Mouse (Mus musculus): ENCODE results near the gene Adcy2. TPM values are rescaled to one million over a fixed set of nuclear protein-coding genes. Genes with fewer than 3 reads are reported as not detected.

The Adcy2 gene
- polyA plus RNA-seq, 1 experiment from 2014 or later = 4.8 TPM

DNA sequence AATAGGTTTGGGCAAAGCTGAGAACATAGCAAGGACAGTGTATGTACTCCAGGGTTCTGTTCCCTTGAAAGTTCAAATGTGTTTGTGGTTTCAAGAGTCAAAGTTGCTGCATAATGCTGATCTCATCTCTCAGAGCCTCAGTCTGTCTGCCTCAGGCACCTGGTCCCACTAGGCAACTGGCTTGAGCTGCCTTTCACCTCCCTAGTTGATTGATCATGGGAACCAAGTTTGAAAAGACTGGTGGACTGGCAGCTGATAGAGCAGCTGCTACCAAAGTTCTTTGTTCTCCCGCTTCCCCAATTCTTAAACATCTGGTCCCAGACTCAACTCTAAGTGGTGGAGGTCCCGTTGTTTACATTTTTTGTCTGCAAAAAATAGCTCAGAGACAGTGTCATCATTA is 56.6 kb downstream of the Adcy2 start:
- no peak overlapping the region for H3K4me3 ChIP-seq (replicated peaks)
- 58% methylated on average over 2 of the region's 2 CpGs for WGBS
- H3K4me1 ChIP-seq (replicated peaks) = no peaks in the 10 kb centered on the region
- no peak; the same call in 1 of the 2 replicates for ATAC-seq
- no peak overlapping the region for H3K9ac ChIP-seq
- no peak overlapping the region for H3K4me2 ChIP-seq (replicated peaks)
- no peaks in the 10 kb centered on the region for H3K9me3 ChIP-seq
- no peak overlapping the region for H3K27ac ChIP-seq
- no peaks in the 10 kb centered on the region for H3K36me3 ChIP-seq
- H3K27me3 ChIP-seq (replicated peaks) = no peaks in the 10 kb centered on the region

DNA sequence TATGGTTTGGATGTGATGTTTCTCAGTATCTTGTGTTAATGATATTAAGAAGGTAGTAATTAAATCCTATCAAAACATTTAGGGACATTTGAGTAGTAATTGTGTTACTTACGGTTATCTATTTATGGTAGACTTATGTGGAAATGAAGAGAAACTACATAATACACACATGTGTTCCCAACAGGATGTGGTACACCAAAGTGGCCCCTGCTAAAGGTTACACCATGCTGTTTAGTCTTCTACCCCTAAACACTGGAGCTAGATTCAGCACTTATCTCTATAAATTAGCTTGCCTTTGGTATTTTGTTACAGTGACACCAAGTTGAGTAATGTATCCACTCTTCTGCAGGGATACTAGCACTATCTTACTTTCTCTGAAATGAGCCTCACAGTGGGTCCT is 57.9 kb downstream of the Adcy2 start:
- WGBS = 87% methylated on average over 1 of the region's 1 CpGs
- ATAC-seq = no peak
- no peak overlapping the region for H3K4me2 ChIP-seq (replicated peaks)
- H3K9me3 ChIP-seq = no peaks in the 10 kb centered on the region
- H3K27me3 ChIP-seq (replicated peaks) = no peaks in the 10 kb centered on the region
- H3K9ac ChIP-seq = no peak overlapping the region
- no peak overlapping the region for H3K27ac ChIP-seq
- H3K36me3 ChIP-seq = no peaks in the 10 kb centered on the region
- H3K4me1 ChIP-seq (replicated peaks) = no peaks in the 10 kb centered on the region
- no peak overlapping the region for H3K4me3 ChIP-seq (replicated peaks)

DNA sequence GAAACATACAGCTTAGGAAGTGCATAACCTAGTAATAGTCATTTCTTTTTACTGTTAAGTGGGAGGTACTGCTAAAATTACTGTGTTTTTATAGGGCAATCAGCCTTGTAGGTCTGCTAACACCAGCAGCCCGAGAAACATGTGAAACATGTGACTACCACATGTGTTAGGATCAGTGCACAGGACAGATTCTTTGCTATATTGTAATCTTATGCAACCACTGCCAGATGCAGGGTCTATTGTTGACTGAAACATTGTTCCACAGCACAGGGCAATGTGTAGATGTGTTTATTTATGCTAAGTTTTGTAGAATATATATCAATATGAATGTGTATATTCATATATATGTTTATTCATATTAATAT is 67.1 kb downstream of the Adcy2 start:
- H3K9me3 ChIP-seq = no peaks in the 10 kb centered on the region
- no peaks in the 10 kb centered on the region for H3K27me3 ChIP-seq (replicated peaks)
- H3K36me3 ChIP-seq = no peaks in the 10 kb centered on the region
- H3K4me2 ChIP-seq (replicated peaks) = no peak overlapping the region
- no peak overlapping the region for H3K4me3 ChIP-seq (replicated peaks)
- ATAC-seq = no peak
- 47% methylated on average over 1 of the region's 1 CpGs for WGBS
- H3K4me1 ChIP-seq (replicated peaks) = no peaks in the 10 kb centered on the region
- H3K27ac ChIP-seq = no peak overlapping the region
- H3K9ac ChIP-seq = no peak overlapping the region

DNA sequence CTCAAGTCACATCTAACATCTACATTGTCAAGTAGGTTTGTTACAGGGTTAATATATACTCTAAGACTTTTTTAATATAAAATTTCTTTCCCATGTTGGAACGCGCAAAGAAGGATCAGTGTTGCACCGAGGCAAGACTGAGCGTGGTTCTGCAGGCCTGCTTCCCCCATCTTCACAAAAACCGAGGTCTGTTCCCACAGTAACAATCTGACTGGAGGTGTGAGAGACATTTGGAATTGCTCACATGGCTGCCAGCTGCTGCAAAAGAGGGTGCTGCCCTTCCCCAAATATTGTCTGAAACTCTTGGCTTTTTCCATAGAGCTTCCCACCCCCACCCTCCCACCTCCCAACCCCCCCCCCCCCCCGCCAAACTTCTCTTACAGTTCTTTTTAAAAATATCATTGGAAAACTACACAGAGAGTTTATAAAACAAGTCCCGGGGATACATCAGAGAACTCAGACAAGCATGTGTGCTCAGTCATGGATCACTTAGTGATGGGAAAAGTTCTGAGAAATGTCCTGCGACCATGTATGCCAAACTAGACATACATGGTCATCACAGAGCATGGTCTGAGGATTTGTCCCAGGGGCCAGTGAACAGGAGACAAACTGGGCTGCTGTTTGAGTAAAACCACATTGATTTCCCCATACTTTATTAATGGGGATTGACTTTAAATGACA is 67.6 kb downstream of the Adcy2 start:
- no peaks in the 10 kb centered on the region for H3K4me1 ChIP-seq (replicated peaks)
- ATAC-seq = no peak
- no peak overlapping the region for H3K9ac ChIP-seq
- H3K4me2 ChIP-seq (replicated peaks) = no peak overlapping the region
- no peak overlapping the region for H3K4me3 ChIP-seq (replicated peaks)
- WGBS = 69% methylated on average over 8 of the region's 8 CpGs
- no peaks in the 10 kb centered on the region for H3K36me3 ChIP-seq
- H3K27ac ChIP-seq = no peak overlapping the region
- no peaks in the 10 kb centered on the region for H3K27me3 ChIP-seq (replicated peaks)
- no peaks in the 10 kb centered on the region for H3K9me3 ChIP-seq

DNA sequence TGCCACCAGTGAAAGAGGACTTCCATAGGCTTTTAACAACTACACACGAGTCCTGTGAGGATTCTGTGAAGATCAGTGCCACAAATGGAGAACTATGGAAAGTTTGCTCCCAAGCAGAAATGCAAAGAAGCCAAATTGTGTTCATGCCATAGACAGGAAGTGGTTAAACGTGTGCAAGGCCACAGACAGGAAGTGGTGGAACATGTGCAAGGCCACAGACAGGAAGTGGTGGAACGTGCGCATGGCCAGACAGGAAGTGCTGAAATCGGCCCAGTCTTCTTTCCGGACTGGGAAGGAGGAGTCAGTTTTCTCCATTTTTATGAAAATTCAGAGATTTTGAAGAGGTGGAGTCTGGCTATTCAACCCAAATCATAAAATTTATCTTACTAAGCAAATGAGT is 70.9 kb downstream of the Adcy2 start:
- no peak overlapping the region for H3K9ac ChIP-seq
- H3K4me1 ChIP-seq (replicated peaks) = no peaks in the 10 kb centered on the region
- no peak overlapping the region for H3K4me3 ChIP-seq (replicated peaks)
- H3K36me3 ChIP-seq = no peaks in the 10 kb centered on the region
- ATAC-seq = no peak
- no peaks in the 10 kb centered on the region for H3K9me3 ChIP-seq
- H3K27ac ChIP-seq = no peak overlapping the region
- WGBS = 65% methylated on average over 6 of the region's 6 CpGs
- no peak overlapping the region for H3K4me2 ChIP-seq (replicated peaks)
- H3K27me3 ChIP-seq (replicated peaks) = no peaks in the 10 kb centered on the region

DNA sequence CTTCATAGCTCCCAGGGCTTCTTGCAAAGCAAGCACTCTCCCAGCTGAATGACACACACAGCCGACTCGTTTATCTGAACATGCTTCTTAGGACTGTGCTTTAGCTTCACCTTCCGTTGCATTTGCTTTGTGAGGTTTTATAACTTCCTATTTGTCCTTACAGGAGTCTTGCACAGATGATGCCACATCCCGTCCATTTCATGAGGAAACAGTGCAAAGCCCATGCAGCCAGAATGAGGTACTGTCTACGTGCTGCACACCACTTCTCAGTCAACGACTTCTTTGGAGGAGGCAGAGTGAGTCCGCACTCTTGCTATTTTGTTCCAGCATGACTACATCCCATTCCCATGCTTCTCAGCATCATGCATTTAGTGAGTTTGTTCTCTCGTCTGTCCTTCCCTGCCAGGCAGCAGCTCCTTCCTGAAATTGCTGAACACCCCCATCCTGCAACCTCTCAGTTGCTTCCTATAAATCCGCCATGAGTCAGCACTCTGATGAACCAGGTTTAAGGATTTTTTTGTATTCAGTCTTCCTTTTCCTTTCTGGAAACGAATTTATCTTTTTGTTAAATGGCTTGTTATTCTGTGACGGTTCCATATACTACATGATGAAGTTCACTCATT is 85.6 kb downstream of the Adcy2 start:
- no peak overlapping the region for H3K4me2 ChIP-seq (replicated peaks)
- 79% methylated on average over 11 of the region's 11 CpGs for WGBS
- no peak for ATAC-seq
- H3K4me3 ChIP-seq (replicated peaks) = no peak overlapping the region
- H3K9me3 ChIP-seq = no peaks in the 10 kb centered on the region
- no peaks in the 10 kb centered on the region for H3K36me3 ChIP-seq
- H3K27ac ChIP-seq = no peak overlapping the region
- H3K27me3 ChIP-seq (replicated peaks) = no peaks in the 10 kb centered on the region
- no peaks in the 10 kb centered on the region for H3K4me1 ChIP-seq (replicated peaks)
- no peak overlapping the region for H3K9ac ChIP-seq

DNA sequence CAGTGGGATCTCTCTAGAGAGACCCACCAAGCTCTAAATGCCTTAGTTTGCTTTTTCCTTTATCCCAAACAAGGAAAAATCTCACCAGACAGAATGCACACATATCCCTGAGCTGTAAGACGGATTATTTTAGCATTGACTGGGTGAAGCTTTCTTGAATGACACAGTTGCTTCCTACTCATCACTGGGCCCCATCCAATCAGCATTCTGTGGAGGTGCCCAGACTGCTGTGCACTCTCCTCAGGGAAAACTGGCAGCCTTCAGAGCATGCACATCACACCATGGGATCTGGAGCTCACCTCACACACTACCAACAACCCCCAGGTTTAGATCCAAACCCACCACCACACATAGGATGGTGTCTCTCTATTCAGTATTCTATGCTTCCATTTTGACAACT is 92.7 kb downstream of the Adcy2 start:
- WGBS = 79% methylated on average over 1 of the region's 1 CpGs
- H3K27ac ChIP-seq = no peak overlapping the region
- no peak for ATAC-seq
- H3K4me3 ChIP-seq (replicated peaks) = no peak overlapping the region
- H3K9me3 ChIP-seq = no peaks in the 10 kb centered on the region
- no peak overlapping the region for H3K9ac ChIP-seq
- no peaks in the 10 kb centered on the region for H3K4me1 ChIP-seq (replicated peaks)
- H3K36me3 ChIP-seq = no peaks in the 10 kb centered on the region
- H3K4me2 ChIP-seq (replicated peaks) = no peak overlapping the region
- H3K27me3 ChIP-seq (replicated peaks) = no peaks in the 10 kb centered on the region

DNA sequence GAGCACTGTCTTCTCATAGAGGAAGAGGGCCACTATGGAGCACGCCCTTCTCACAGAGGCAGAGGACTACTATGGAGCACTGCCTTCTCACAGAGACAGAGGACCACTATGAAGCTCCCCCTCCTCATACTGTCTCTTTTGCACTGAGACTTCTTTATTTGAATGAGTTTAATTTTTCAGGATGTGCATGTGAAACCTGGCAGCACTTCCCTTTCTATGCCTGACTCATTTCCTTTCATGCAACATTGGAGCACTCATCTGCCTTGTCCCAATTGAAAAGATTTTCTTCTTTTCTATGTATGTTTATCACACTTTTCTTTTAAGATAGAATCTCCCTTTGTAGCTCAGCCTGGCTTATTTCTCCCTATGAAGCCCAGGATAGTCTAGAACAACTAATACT is 96.6 kb downstream of the Adcy2 start:
- no peaks in the 10 kb centered on the region for H3K4me1 ChIP-seq (replicated peaks)
- no peaks in the 10 kb centered on the region for H3K27me3 ChIP-seq (replicated peaks)
- H3K9me3 ChIP-seq = no peaks in the 10 kb centered on the region
- H3K36me3 ChIP-seq = no peaks in the 10 kb centered on the region
- WGBS = 95% methylated on average over 1 of the region's 1 CpGs
- no peak overlapping the region for H3K4me3 ChIP-seq (replicated peaks)
- no peak for ATAC-seq
- H3K9ac ChIP-seq = no peak overlapping the region
- no peak overlapping the region for H3K27ac ChIP-seq
- H3K4me2 ChIP-seq (replicated peaks) = no peak overlapping the region

DNA sequence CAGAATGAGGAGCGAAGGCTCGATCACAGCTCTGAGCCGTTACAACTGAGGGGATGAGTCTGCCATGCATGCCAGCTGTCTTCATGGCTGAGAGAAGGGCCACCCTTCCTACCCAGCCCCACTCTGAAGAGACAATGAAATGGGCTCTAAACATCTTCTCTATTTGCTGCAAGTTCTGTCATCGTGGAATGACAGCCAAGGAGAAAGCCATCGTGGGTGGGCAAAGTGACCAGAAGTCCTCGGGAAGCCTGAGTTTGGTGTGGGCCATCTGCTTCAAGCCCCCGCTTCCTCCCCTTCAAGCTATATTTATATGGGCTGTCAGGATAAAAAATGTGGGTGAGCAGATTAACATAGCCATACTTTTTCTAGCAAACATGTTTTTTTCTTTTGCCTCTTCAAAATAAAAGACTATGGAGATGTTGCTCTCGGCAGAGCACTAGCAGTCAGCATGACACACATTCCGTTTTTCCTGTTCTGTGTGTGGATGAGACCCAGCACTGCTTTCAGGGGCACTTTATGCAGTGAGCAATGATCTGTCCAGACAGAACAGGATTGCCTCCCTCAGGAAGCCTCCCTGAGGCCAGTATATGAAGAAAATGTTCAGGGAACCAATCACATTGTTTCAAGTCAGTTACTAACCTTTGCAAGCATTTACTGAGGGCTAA is 109.3 kb downstream of the Adcy2 start:
- no peak overlapping the region for H3K27ac ChIP-seq
- H3K9ac ChIP-seq = no peak overlapping the region
- H3K4me3 ChIP-seq (replicated peaks) = no peak overlapping the region
- H3K4me1 ChIP-seq (replicated peaks) = no peaks in the 10 kb centered on the region
- peak; percentile 58 for ATAC-seq
- no peaks in the 10 kb centered on the region for H3K36me3 ChIP-seq
- WGBS = 61% methylated on average over 9 of the region's 9 CpGs
- H3K4me2 ChIP-seq (replicated peaks) = no peak overlapping the region
- H3K9me3 ChIP-seq = no peaks in the 10 kb centered on the region
- no peaks in the 10 kb centered on the region for H3K27me3 ChIP-seq (replicated peaks)

DNA sequence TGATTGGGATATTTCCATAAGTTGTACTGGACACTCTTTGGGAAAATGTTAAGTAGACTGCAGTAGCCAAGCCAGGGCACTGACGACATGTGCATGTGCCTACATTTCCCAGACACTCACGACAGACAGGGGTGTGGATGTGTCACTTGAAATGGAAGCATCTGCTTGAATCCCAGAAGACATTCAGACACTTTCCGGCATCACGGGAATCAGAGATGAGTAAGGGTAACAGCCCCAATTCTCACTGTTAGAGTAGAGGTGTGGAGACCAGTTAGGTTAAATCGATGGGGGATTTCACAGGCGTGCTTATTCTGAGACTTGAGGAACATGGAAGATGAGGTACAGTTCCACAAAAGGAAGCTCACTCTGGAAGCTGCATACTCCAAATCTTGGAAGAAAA is 130.6 kb downstream of the Adcy2 start:
- H3K4me2 ChIP-seq (replicated peaks) = no peak overlapping the region
- no peaks in the 10 kb centered on the region for H3K4me1 ChIP-seq (replicated peaks)
- ATAC-seq = no peak
- no peak overlapping the region for H3K27ac ChIP-seq
- 86% methylated on average over 6 of the region's 6 CpGs for WGBS
- H3K9ac ChIP-seq = no peak overlapping the region
- H3K36me3 ChIP-seq = no peaks in the 10 kb centered on the region
- no peak overlapping the region for H3K4me3 ChIP-seq (replicated peaks)
- no peaks in the 10 kb centered on the region for H3K9me3 ChIP-seq
- no peaks in the 10 kb centered on the region for H3K27me3 ChIP-seq (replicated peaks)

DNA sequence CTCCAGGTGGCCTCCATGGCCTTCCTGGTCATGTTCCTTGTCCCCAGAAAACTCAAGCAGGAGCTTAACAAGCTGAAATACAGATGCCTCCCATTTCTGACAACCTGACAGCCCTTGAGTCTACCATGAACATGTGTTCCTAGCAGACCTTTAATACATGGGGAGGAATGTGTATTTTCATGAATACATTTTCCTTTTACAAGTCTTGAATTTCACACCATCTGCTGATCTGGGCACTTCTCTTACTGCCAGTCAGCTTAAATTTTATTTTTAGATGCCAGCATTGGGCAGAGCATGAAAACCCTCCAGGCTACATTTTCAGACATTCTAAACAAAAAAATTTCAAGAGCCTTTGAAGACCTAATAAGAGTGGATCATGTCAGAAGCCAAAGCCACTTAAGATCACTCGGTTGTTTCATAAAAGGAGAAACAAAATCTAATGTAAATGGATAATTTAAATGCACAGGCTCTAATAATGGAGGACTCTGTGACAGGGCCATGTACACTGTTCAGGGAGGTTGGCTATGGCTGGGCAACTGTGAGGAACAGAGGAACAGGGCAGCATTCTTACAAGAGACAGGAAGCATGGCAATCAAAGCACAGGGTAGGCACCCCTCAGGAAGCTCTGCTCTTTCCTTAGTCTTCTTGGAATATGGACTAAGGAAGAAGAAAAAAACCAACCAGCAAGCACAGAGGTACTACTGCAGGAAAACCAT is 131.2 kb downstream of the Adcy2 start:
- no peak overlapping the region for H3K4me2 ChIP-seq (replicated peaks)
- H3K4me3 ChIP-seq (replicated peaks) = no peak overlapping the region
- H3K27ac ChIP-seq = no peak overlapping the region
- H3K36me3 ChIP-seq = no peaks in the 10 kb centered on the region
- no peaks in the 10 kb centered on the region for H3K9me3 ChIP-seq
- ATAC-seq = no peak
- 68% methylated on average over 1 of the region's 1 CpGs for WGBS
- H3K27me3 ChIP-seq (replicated peaks) = no peaks in the 10 kb centered on the region
- H3K9ac ChIP-seq = no peak overlapping the region
- no peaks in the 10 kb centered on the region for H3K4me1 ChIP-seq (replicated peaks)

DNA sequence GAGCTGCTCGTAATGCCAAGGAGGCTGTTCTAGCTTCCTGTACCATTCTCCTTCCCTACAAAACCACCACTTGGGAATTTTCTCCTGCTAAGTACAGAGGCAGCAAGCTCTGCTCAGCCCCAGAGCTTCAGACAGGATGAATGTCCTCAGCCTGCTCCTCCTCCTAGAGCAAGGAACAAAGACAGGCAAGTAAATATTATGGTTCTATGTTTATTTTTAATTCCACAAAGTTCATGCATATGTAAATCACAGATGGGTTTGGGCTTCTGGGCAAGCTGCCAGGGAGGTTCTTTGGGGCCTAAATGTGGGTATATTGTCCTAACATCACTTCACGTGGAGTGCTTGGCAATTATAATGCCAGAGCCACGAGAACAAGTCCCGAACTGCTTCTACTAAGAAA is 139.3 kb downstream of the Adcy2 start:
- no peaks in the 10 kb centered on the region for H3K36me3 ChIP-seq
- no peak overlapping the region for H3K27ac ChIP-seq
- no peak overlapping the region for H3K4me3 ChIP-seq (replicated peaks)
- WGBS = 54% methylated on average over 4 of the region's 4 CpGs
- no peaks in the 10 kb centered on the region for H3K27me3 ChIP-seq (replicated peaks)
- no peaks in the 10 kb centered on the region for H3K9me3 ChIP-seq
- no peak overlapping the region for H3K9ac ChIP-seq
- ATAC-seq = no peak
- no peak overlapping the region for H3K4me2 ChIP-seq (replicated peaks)
- no peaks in the 10 kb centered on the region for H3K4me1 ChIP-seq (replicated peaks)
